Comparison of ENCODE assay signal across 10 mouse cellular contexts in genomic region chr7:144696764-144697704, GRCm38 (mm10). TPM values are rescaled to one million over a fixed set of nuclear protein-coding genes. Genes with fewer than 3 reads are reported as not detected.
DNase-seq lines count a peak whose midpoint lies in the region; ATAC-seq and TF ChIP-seq lines count a peak whose summit lies in the region.
"Had no signal": no experiment of that assay in that cellular context is flagged by ENCODE, and none has a peak within 500 bp of the region (broad histone marks: within the 10 kb centered on the region; RNA-seq: fewer than 3 reads in every experiment).

No protein-coding gene starts in this region.

- peak; percentile 69 for DNase-seq in intestine, embryonic 14.5 days (ENCODE audit: low spot score)
- peak; percentile 15 for DNase-seq in G1E (ENCODE audit: low spot score)
- peak; percentile 62 for DNase-seq in thymus, postnatal 4 days
- DNase-seq in heart, adult 8-10 months (ENCODE audit: low spot score): no peak
- no peak for DNase-seq in gastrocnemius, postnatal 4 days (ENCODE audit: low spot score in 2 of 2)

- no peak overlapping the region for H3K27ac ChIP-seq in intestine, embryonic 14.5 days (ENCODE audit: low read depth)
- H3K27ac ChIP-seq in intestine, embryonic 15.5 days: no peak overlapping the region
- H3K27ac ChIP-seq: embryonic facial prominence, embryonic 13.5 days; neural tube, embryonic 12.5 days had no signal

- TF ChIP-seq CTCF in G1E (IDR thresholded peaks at IDR 0.05; ENCODE audit: low read depth, low read length): peak; percentile 99

- H3K4me1 ChIP-seq in intestine, embryonic 14.5 days (replicated peaks; ENCODE audit: control insufficient read depth, insufficient read depth, low read length): no peaks in the 10 kb centered on the region
- no peaks in the 10 kb centered on the region for H3K4me1 ChIP-seq in intestine, embryonic 15.5 days (replicated peaks)
- H3K4me1 ChIP-seq in G1E (ENCODE audit: insufficient read depth, low read depth, low read length): peaks cover 4% of the 10 kb centered on the region
- H3K4me1 ChIP-seq in megakaryocyte, embryonic 14.5 days: peaks cover 3% of the 10 kb centered on the region; the same call in 1 of the 2 replicates
- H3K4me1 ChIP-seq: embryonic facial prominence, embryonic 13.5 days; neural tube, embryonic 12.5 days had no signal

- H3K4me3 ChIP-seq in intestine, embryonic 14.5 days (ENCODE audit: low read depth, low read length): no peak overlapping the region
- no peak overlapping the region for H3K4me3 ChIP-seq in intestine, embryonic 15.5 days (replicated peaks)
- no peak overlapping the region for H3K4me3 ChIP-seq in G1E (ENCODE audit: low read depth, low read length)
- H3K4me3 ChIP-seq in megakaryocyte, embryonic 14.5 days (replicated peaks): peak overlapping the region; percentile 57
- H3K4me3 ChIP-seq: embryonic facial prominence, embryonic 13.5 days; neural tube, embryonic 12.5 days had no signal

- WGBS in intestine, embryonic 14.5 days: 68% methylated on average over 7 of the region's 7 CpGs
- WGBS in intestine, embryonic 15.5 days: 71% methylated on average over 7 of the region's 7 CpGs

- no peak overlapping the region for H3K9ac ChIP-seq in intestine, embryonic 14.5 days (ENCODE audit: low read length)
- H3K9ac ChIP-seq in intestine, embryonic 15.5 days: no peak overlapping the region
- H3K9ac ChIP-seq: embryonic facial prominence, embryonic 13.5 days; neural tube, embryonic 12.5 days had no signal

- H3K9me3 ChIP-seq in intestine, embryonic 14.5 days (ENCODE audit: control insufficient read depth, low read length): 0 out of 2 replicates have a peak, but pooled peaks cover 3% of the 10 kb centered on the region
- no peaks in the 10 kb centered on the region for H3K9me3 ChIP-seq in intestine, embryonic 15.5 days
- H3K9me3 ChIP-seq in G1E (replicated peaks): 0 out of 2 replicates have a peak, but pooled peaks cover 2% of the 10 kb centered on the region
- H3K9me3 ChIP-seq in megakaryocyte, embryonic 14.5 days: peaks cover 15% of the 10 kb centered on the region
- H3K9me3 ChIP-seq: embryonic facial prominence, embryonic 13.5 days; neural tube, embryonic 12.5 days had no signal

- ATAC-seq in intestine, embryonic 14.5 days (replicated peaks; ENCODE audit: low FRiP score, low TSS enrichment, low read depth): no peak
- no peak for ATAC-seq in intestine, embryonic 15.5 days
- peak; percentile 45; the same call in 1 of the 2 replicates for ATAC-seq in G1E (ENCODE audit: extremely low read depth, insufficient number of reproducible peaks, low FRiP score, poor library complexity, severe bottlenecking)
- ATAC-seq in erythroid progenitor cell, adult 5-6 weeks (replicated peaks; ENCODE audit: low FRiP score, poor library complexity, severe bottlenecking): peak; percentile 86

- no peak overlapping the region for H3K4me2 ChIP-seq in intestine, embryonic 14.5 days (ENCODE audit: low read length)
- no peak overlapping the region for H3K4me2 ChIP-seq in intestine, embryonic 15.5 days (replicated peaks)
- H3K4me2 ChIP-seq: embryonic facial prominence, embryonic 13.5 days; neural tube, embryonic 12.5 days had no signal

- H3K36me3 ChIP-seq in intestine, embryonic 14.5 days (ENCODE audit: control insufficient read depth, insufficient read depth, low read length): no peaks in the 10 kb centered on the region
- H3K36me3 ChIP-seq in intestine, embryonic 15.5 days: no peaks in the 10 kb centered on the region
- peaks cover 2% of the 10 kb centered on the region for H3K36me3 ChIP-seq in G1E (replicated peaks)
- no peaks in the 10 kb centered on the region for H3K36me3 ChIP-seq in megakaryocyte, embryonic 14.5 days (replicated peaks; ENCODE audit: low read length)
- H3K36me3 ChIP-seq: embryonic facial prominence, embryonic 13.5 days; neural tube, embryonic 12.5 days had no signal

- H3K27me3 ChIP-seq in intestine, embryonic 14.5 days (replicated peaks; ENCODE audit: control insufficient read depth, insufficient read depth, low read length): no peaks in the 10 kb centered on the region
- H3K27me3 ChIP-seq in intestine, embryonic 15.5 days (replicated peaks): no peaks in the 10 kb centered on the region
- H3K27me3 ChIP-seq in G1E (ENCODE audit: insufficient read depth, low read length): no peaks in the 10 kb centered on the region
- peaks cover 17% of the 10 kb centered on the region for H3K27me3 ChIP-seq in megakaryocyte, embryonic 14.5 days (replicated peaks)
- H3K27me3 ChIP-seq: embryonic facial prominence, embryonic 13.5 days; neural tube, embryonic 12.5 days had no signal

RNA-seq across cellular contexts. Expression of gene Ano1, which starts 54.7 kb away (rescaled TPM):
- 39.1 and 43.3 TPM in 2 replicates for polyA plus RNA-seq in intestine, embryonic 14.5 days (2014; fragmentation: Nextera tagmentation; extraction: Ambion mirVana)
- polyA plus RNA-seq in intestine, embryonic 15.5 days (2015; fragmentation: Nextera tagmentation; extraction: Ambion mirVana): 23.6 and 27.8 TPM in 2 replicates
- total RNA-seq in G1E (2014; fragmentation: Nextera tagmentation) (7.1 and 11.3 TPM in 2 replicates), G1E (2017) (3.2 and 3.7 TPM in 2 replicates)
- 1.2 and 1.8 TPM in 2 replicates for polyA plus RNA-seq in G1E (2012)
- total RNA-seq in erythroid progenitor cell, adult 5-6 weeks (2015; ENCODE audit: low replicate concordance): not detected in 2 replicates
- total RNA-seq in erythroid progenitor cell, adult 5-6 weeks (2017; ENCODE audit: low replicate concordance): not detected in 2 replicates
- not detected in 2 replicates for polyA plus RNA-seq in megakaryocyte, embryonic 14.5 days (2012; ENCODE audit: insufficient read depth, low replicate concordance)
- 10 to 100 TPM in 3 of 4 experiments, 1 to 10 TPM in 1; 7.5 to 12.1 (median 11.7) TPM for total RNA-seq in heart, adult 8-10 months (2022)
- 10 to 100 TPM; 10.2 to 10.6 TPM for total RNA-seq in gastrocnemius, postnatal 4 days (2021)

Comparison
In these comparisons a context has a peak if more than half of its experiments do, and no peak if none do; other contexts are left out.
1. ATAC-seq: peak in G1E (single experiment) and erythroid progenitor cell, adult 5-6 weeks (single experiment); none in intestine, embryonic 14.5 days (single experiment) and intestine, embryonic 15.5 days (single experiment).
2. DNase-seq: peak in intestine, embryonic 14.5 days (single experiment), G1E (single experiment) and thymus, postnatal 4 days (single experiment); none in heart, adult 8-10 months (single experiment) and gastrocnemius, postnatal 4 days (0 of 2).
3. RNA of gene Ano1, which starts 54.7 kb away (total RNA-seq): 7.5 to 12.1 TPM in heart, adult 8-10 months, 10.2 to 10.6 TPM in gastrocnemius, postnatal 4 days and 3.2 to 11.3 TPM in G1E; not detected in erythroid progenitor cell, adult 5-6 weeks; every median in the first group is over 4 times any median in the second.